Mouse (Mus musculus): ENCODE data around the gene Ifne. TPM values are rescaled to one million over a fixed set of nuclear protein-coding genes. Genes with fewer than 3 reads are reported as not detected.
A peak's percentile ranks its signal among the peaks of the same experiment; 100 is the strongest.
"Not testable (repeated sequence)": the region's sequence is repeated elsewhere in the genome, so short reads cannot be mapped to it uniquely, and the experiment has no call there.

The Ifne gene
- polyA plus RNA-seq, 1 experiment from 2014 or later, result not detected

GRCm38 (mm10) chr4:88864599-88864998, 15.4 kb downstream of the Ifne start:
- Histone ChIP-seq H3K27me3 (replicated peaks; ENCODE audit: low read depth, poor library complexity, severe bottlenecking) (peaks cover 50% of the 10 kb centered on the region), H3K36me3 (replicated peaks) (no peaks in the 10 kb centered on the region), H3K4me1 (peaks cover 34% of the 10 kb centered on the region), H3K27ac (replicated peaks) (no peak overlapping the region), H3K4me3 (no peak overlapping the region), H3K9me3 (no peaks in the 10 kb centered on the region)
- no peak for DNase-seq (ENCODE audit: low spot score)
- 63% methylated on average over 9 of the region's 9 CpGs for WGBS

- DNase-seq (ENCODE audit: low spot score), result peak; percentile 65
- Histone ChIP-seq H3K36me3 (replicated peaks) (no peaks in the 10 kb centered on the region), H3K9me3 (no peaks in the 10 kb centered on the region), H3K27ac (replicated peaks) (peak overlapping the region; percentile 40; the same call in 1 of the 2 replicates), H3K27me3 (replicated peaks; ENCODE audit: low read depth, poor library complexity, severe bottlenecking) (peaks cover 43% of the 10 kb centered on the region), H3K4me3 (no peak overlapping the region), H3K4me1 (peaks cover 31% of the 10 kb centered on the region)
- 5% methylated on average over 7 of the region's 7 CpGs for WGBS
These were observed 16.7 kb downstream of the Ifne start for GRCm38 (mm10) chr4:88863309-88863708.

- no peak overlapping the region for H3K27ac ChIP-seq (replicated peaks)
- no peaks in the 10 kb centered on the region for H3K36me3 ChIP-seq (replicated peaks)
- DNase-seq (ENCODE audit: low spot score), result no peak
- peaks cover 22% of the 10 kb centered on the region for H3K27me3 ChIP-seq (replicated peaks; ENCODE audit: low read depth, poor library complexity, severe bottlenecking)
- no peak overlapping the region for H3K4me3 ChIP-seq
- peaks cover 12% of the 10 kb centered on the region for H3K4me1 ChIP-seq
- H3K9me3 ChIP-seq, result no peaks in the 10 kb centered on the region
These were observed 20.8 kb downstream of the Ifne start for GRCm38 (mm10) chr4:88859214-88859613.

GRCm38 (mm10) chr4:88851026-88851763, 28.8 kb downstream of the Ifne start:
- H3K27ac ChIP-seq (replicated peaks), result no peak overlapping the region
- DNase-seq (ENCODE audit: low spot score), result no peak

GRCm38 (mm10) chr4:88849698-88850097, 30.3 kb downstream of the Ifne start, which contains the start of gene Ifna1:
Gene Ifna1 (plus strand): TSS chr4:88850087.
- 0 out of 2 replicates have a peak, but pooled peaks cover 3% of the 10 kb centered on the region for H3K4me1 ChIP-seq
- 78% methylated on average over 1 of the region's 1 CpGs for WGBS
- H3K36me3 ChIP-seq (replicated peaks), result no peaks in the 10 kb centered on the region
- no peaks in the 10 kb centered on the region for H3K27me3 ChIP-seq (replicated peaks; ENCODE audit: low read depth, poor library complexity, severe bottlenecking)
- H3K9me3 ChIP-seq, result no peaks in the 10 kb centered on the region
- no peak within 1 kb of the TSS for H3K27ac ChIP-seq (replicated peaks)
- H3K4me3 ChIP-seq, result no peak within 1 kb of the TSS
- DNase-seq (ENCODE audit: low spot score), result no peak

More at GRCm38 (mm10) chr4:88851026-88851763, 28.8 kb downstream of the Ifne start:
- WGBS, result 59% methylated on average over 4 of the region's 4 CpGs
- Histone ChIP-seq H3K4me3 (no peak overlapping the region), H3K4me1 (0 out of 2 replicates have a peak, but pooled peaks cover 3% of the 10 kb centered on the region), H3K9me3 (no peaks in the 10 kb centered on the region), H3K36me3 (replicated peaks) (no peaks in the 10 kb centered on the region), H3K27me3 (replicated peaks; ENCODE audit: low read depth, poor library complexity, severe bottlenecking) (no peaks in the 10 kb centered on the region)

GRCm38 (mm10) chr4:88845334-88845733, 34.7 kb downstream of the Ifne start:
- no peak for DNase-seq (ENCODE audit: low spot score)
- no peaks in the 10 kb centered on the region for H3K27me3 ChIP-seq (replicated peaks; ENCODE audit: low read depth, poor library complexity, severe bottlenecking)
- no peaks in the 10 kb centered on the region for H3K9me3 ChIP-seq
- H3K27ac ChIP-seq (replicated peaks), result no peak overlapping the region
- H3K4me3 ChIP-seq, result no peak overlapping the region
- H3K4me1 ChIP-seq, result peaks cover 6% of the 10 kb centered on the region
- H3K36me3 ChIP-seq (replicated peaks), result no peaks in the 10 kb centered on the region
- 54% methylated on average over 2 of the region's 2 CpGs for WGBS

GRCm38 (mm10) chr4:88841438-88841911, 38.5 kb downstream of the Ifne start, which contains the start of gene Ifna4:
Gene Ifna4 (plus strand): TSS chr4:88841861.
- WGBS, result 40% methylated on average over 2 of the region's 2 CpGs
- H3K36me3 ChIP-seq (replicated peaks), result no peaks in the 10 kb centered on the region
- H3K4me3 ChIP-seq, result no peak within 1 kb of the TSS
- H3K9me3 ChIP-seq, result no peaks in the 10 kb centered on the region
- H3K4me1 ChIP-seq, result peaks cover 6% of the 10 kb centered on the region
- DNase-seq (ENCODE audit: low spot score), result no peak
- H3K27me3 ChIP-seq (replicated peaks; ENCODE audit: low read depth, poor library complexity, severe bottlenecking), result no peaks in the 10 kb centered on the region
- no peak within 1 kb of the TSS for H3K27ac ChIP-seq (replicated peaks)

GRCm38 (mm10) chr4:88840058-88840457, 39.9 kb downstream of the Ifne start:
- no peak for DNase-seq (ENCODE audit: low spot score)
- no peaks in the 10 kb centered on the region for H3K36me3 ChIP-seq (replicated peaks)
- no peak overlapping the region for H3K4me3 ChIP-seq
- WGBS, result 84% methylated on average over 3 of the region's 3 CpGs
- no peaks in the 10 kb centered on the region for H3K27me3 ChIP-seq (replicated peaks; ENCODE audit: low read depth, poor library complexity, severe bottlenecking)
- H3K9me3 ChIP-seq, result no peaks in the 10 kb centered on the region
- H3K27ac ChIP-seq (replicated peaks), result no peak overlapping the region
- peaks cover 6% of the 10 kb centered on the region for H3K4me1 ChIP-seq

GRCm38 (mm10) chr4:88838828-88839227, 41.2 kb downstream of the Ifne start:
- H3K27me3 ChIP-seq (replicated peaks; ENCODE audit: low read depth, poor library complexity, severe bottlenecking), result no peaks in the 10 kb centered on the region
- no peaks in the 10 kb centered on the region for H3K9me3 ChIP-seq
- DNase-seq (ENCODE audit: low spot score), result no peak
- 38% methylated on average over 3 of the region's 3 CpGs for WGBS
- peaks cover 6% of the 10 kb centered on the region for H3K4me1 ChIP-seq
- H3K27ac ChIP-seq (replicated peaks), result no peak overlapping the region
- H3K4me3 ChIP-seq, result no peak overlapping the region
- no peaks in the 10 kb centered on the region for H3K36me3 ChIP-seq (replicated peaks)

GRCm38 (mm10) chr4:88835225-88835624, 44.8 kb downstream of the Ifne start, which contains the start of gene Ifna5:
Gene Ifna5 (plus strand): TSS chr4:88835525.
- H3K4me3 ChIP-seq; H3K9me3 ChIP-seq; H3K4me1 ChIP-seq; H3K27ac ChIP-seq (replicated peaks); H3K36me3 ChIP-seq (replicated peaks); DNase-seq (ENCODE audit: low spot score); H3K27me3 ChIP-seq (replicated peaks; ENCODE audit: low read depth, poor library complexity, severe bottlenecking): not testable (repeated sequence)
- 74% methylated on average over 1 of the region's 1 CpGs for WGBS

GRCm38 (mm10) chr4:88830523-88830922, 49.5 kb downstream of the Ifne start:
- no peaks in the 10 kb centered on the region for H3K9me3 ChIP-seq
- WGBS, result 31% methylated on average over 4 of the region's 4 CpGs
- no peaks in the 10 kb centered on the region for H3K36me3 ChIP-seq (replicated peaks)
- H3K27ac ChIP-seq (replicated peaks), result no peak overlapping the region
- DNase-seq (ENCODE audit: low spot score), result peak; percentile 22
- H3K4me3 ChIP-seq, result no peak overlapping the region
- H3K27me3 ChIP-seq (replicated peaks; ENCODE audit: low read depth, poor library complexity, severe bottlenecking), result no peaks in the 10 kb centered on the region
- H3K4me1 ChIP-seq, result no peaks in the 10 kb centered on the region

All from embryonic facial prominence, embryonic 10.5 days (tissue).